Mouse (Mus musculus): ENCODE results near the gene Serpine1. TPM values are rescaled to one million over a fixed set of nuclear protein-coding genes. Genes with fewer than 3 reads are reported as not detected.

The Serpine1 gene
- total and polyA plus RNA-seq, 3 experiments = 0.04 to 0.11 TPM; not detected in 1

GRCm38 (mm10) chr5:137046324-137046718, 25.7 kb downstream of the Serpine1 start:
- Histone ChIP-seq H3K9me3 (replicated peaks; ENCODE audit: insufficient read depth, low read length) (no peaks in the 10 kb centered on the region), H3K27me3 (ENCODE audit: control insufficient read depth in 1 of 2, insufficient read depth in 2 of 2, low read length in 2 of 2) (no peaks in the 10 kb centered on the region), H3K4me3 (ENCODE audit: control insufficient read depth in 1 of 2, insufficient read depth in 1 of 2, low read depth in 2 of 2, low read length in 2 of 2) (no peak overlapping the region), H3K9ac (ENCODE audit: control insufficient read depth, low read depth, low read length, poor library complexity, severe bottlenecking) (no peak overlapping the region), H3K79me2 (ENCODE audit: control insufficient read depth, insufficient read depth, low read length, poor library complexity) (peaks cover 14% of the 10 kb centered on the region), H3K4me1 (ENCODE audit: control insufficient read depth in 1 of 2, insufficient read depth in 2 of 2, low read length in 2 of 2) (peaks cover 0 to 12% of the 10 kb centered on the region in 2 experiments), H3K36me3 (ENCODE audit: control insufficient read depth in 1 of 2, insufficient read depth in 2 of 2, low read length in 2 of 2) (peaks cover 2 to 3% of the 10 kb centered on the region in 2 experiments; a peak in 1 of 4 replicates), H3K27ac (ENCODE audit: control insufficient read depth, low read depth, low read length) (no peak overlapping the region)
- TF ChIP-seq KAT2A (conservative IDR thresholded peaks at IDR 0.05; ENCODE audit: low read depth, low read length) = no peak
- DNase-seq (ENCODE audit: low read depth, low spot score) = no peak

GRCm38 (mm10) chr5:137045402-137046323, 26.4 kb downstream of the Serpine1 start, which contains the start of gene Ap1s1:
Gene Ap1s1 (minus strand): TSS chr5:137046135.
- peak; percentile 97 for DNase-seq (ENCODE audit: low read depth, low spot score)
- Histone ChIP-seq H3K4me1 (ENCODE audit: control insufficient read depth in 1 of 2, insufficient read depth in 2 of 2, low read length in 2 of 2) (peaks cover 0 to 12% of the 10 kb centered on the region in 2 experiments), H3K9me3 (replicated peaks; ENCODE audit: insufficient read depth, low read length) (no peaks in the 10 kb centered on the region), H3K79me2 (ENCODE audit: control insufficient read depth, insufficient read depth, low read length, poor library complexity) (peaks cover 14% of the 10 kb centered on the region), H3K4me3 (ENCODE audit: control insufficient read depth in 1 of 2, insufficient read depth in 1 of 2, low read depth in 2 of 2, low read length in 2 of 2) (peak within 1 kb of the TSS; percentile 75 to 81), H3K27me3 (ENCODE audit: control insufficient read depth in 1 of 2, insufficient read depth in 2 of 2, low read length in 2 of 2) (no peaks in the 10 kb centered on the region), H3K27ac (ENCODE audit: control insufficient read depth, low read depth, low read length) (peak within 1 kb of the TSS; percentile 43), H3K36me3 (ENCODE audit: control insufficient read depth in 1 of 2, insufficient read depth in 2 of 2, low read length in 2 of 2) (peaks cover 2 to 3% of the 10 kb centered on the region in 2 experiments; a peak in 1 of 4 replicates), H3K9ac (ENCODE audit: control insufficient read depth, low read depth, low read length, poor library complexity, severe bottlenecking) (peak within 1 kb of the TSS; percentile 83)
- TF ChIP-seq GATA1 (IDR thresholded peaks at IDR 0.05; ENCODE audit: low read depth, low read length) = no peak
- no peak for TF ChIP-seq MYB (IDR thresholded peaks at IDR 0.05; ENCODE audit: low read depth, low read length)
- TF ChIP-seq ETS1 (IDR thresholded peaks at IDR 0.05; ENCODE audit: low read depth, low read length) = 0 out of 2 replicates have a peak, but pooled peaks have one; percentile 9
- TF ChIP-seq MAX (IDR thresholded peaks at IDR 0.05; ENCODE audit: low read length) = peak; percentile 51
- TF ChIP-seq NRF1 (IDR thresholded peaks at IDR 0.05; ENCODE audit: insufficient read depth, low read depth, low read length, poor library complexity, severe bottlenecking) = peak; percentile 90
- TF ChIP-seq HCFC1 (IDR thresholded peaks at IDR 0.05; ENCODE audit: low read depth, low read length) = peak; percentile 83
- TF ChIP-seq SIN3A (IDR thresholded peaks at IDR 0.05; ENCODE audit: low read length) = peak; percentile 83
- peak; percentile 50 for TF ChIP-seq NELFE (IDR thresholded peaks at IDR 0.05; ENCODE audit: low read depth, low read length)
- no peak for TF ChIP-seq CHD2 (IDR thresholded peaks at IDR 0.05; ENCODE audit: low read length)
- TF ChIP-seq GABPA (IDR thresholded peaks at IDR 0.05; ENCODE audit: low read depth, low read length) = no peak
- peak; percentile 67 for TF ChIP-seq ELF1 (IDR thresholded peaks at IDR 0.05; ENCODE audit: low read depth, low read length)
- TF ChIP-seq TBP (IDR thresholded peaks at IDR 0.05; ENCODE audit: low read depth, low read length) = no peak
- TF ChIP-seq ZMIZ1 (IDR thresholded peaks at IDR 0.05; ENCODE audit: low read depth, low read length) = no peak
- TF ChIP-seq BHLHE40 (IDR thresholded peaks at IDR 0.05; ENCODE audit: borderline replicate concordance, low read depth, low read length) = no peak
- no peak for TF ChIP-seq POLR2AphosphoS2 (IDR thresholded peaks at IDR 0.05; ENCODE audit: low read length)
- no peak for TF ChIP-seq USF2 (IDR thresholded peaks at IDR 0.05; ENCODE audit: borderline replicate concordance in 1 of 2, insufficient read depth in 1 of 2, low read depth in 1 of 2, low read length in 2 of 2)
- no peak for TF ChIP-seq JUND (IDR thresholded peaks at IDR 0.05; ENCODE audit: low read depth, low read length)
- TF ChIP-seq MAFK (IDR thresholded peaks at IDR 0.05; ENCODE audit: borderline replicate concordance, low read depth, low read length) = no peak
- TF ChIP-seq USF1 (IDR thresholded peaks at IDR 0.05; ENCODE audit: low read depth, low read length) = no peak; the same call in 1 of the 2 replicates
- TF ChIP-seq E2F4 (IDR thresholded peaks at IDR 0.05; ENCODE audit: borderline replicate concordance, low read depth, low read length) = no peak
- no peak for TF ChIP-seq POLR2AphosphoS5 (IDR thresholded peaks at IDR 0.05; ENCODE audit: borderline replicate concordance, low read depth, low read length)
- TF ChIP-seq ZKSCAN1 (IDR thresholded peaks at IDR 0.05; ENCODE audit: low read depth, low read length) = no peak
- no peak for TF ChIP-seq ZNF384 (IDR thresholded peaks at IDR 0.05; ENCODE audit: low read depth, low read length)
- TF ChIP-seq MAZ (IDR thresholded peaks at IDR 0.05; ENCODE audit: low read depth, low read length) = peak; percentile 81; the same call in 1 of the 2 replicates
- no peak for TF ChIP-seq ZC3H11A (IDR thresholded peaks at IDR 0.05; ENCODE audit: low read depth, low read length)
- TF ChIP-seq CHD1 (IDR thresholded peaks at IDR 0.05; ENCODE audit: low read depth, low read length) = no peak
- TF ChIP-seq TCF12 (IDR thresholded peaks at IDR 0.05; ENCODE audit: low read depth, low read length) = peak; percentile 59
- TF ChIP-seq EP300 (IDR thresholded peaks at IDR 0.05; ENCODE audit: low read depth in 1 of 2, low read length in 2 of 2) = 0 out of 4 replicates have a peak, but pooled peaks of 1 of the 2 experiments have one; percentile 9

Measured in MEL (cell line).